Mouse (Mus musculus): ENCODE measurements around the gene Washc3.

Gene Washc3

DNA sequence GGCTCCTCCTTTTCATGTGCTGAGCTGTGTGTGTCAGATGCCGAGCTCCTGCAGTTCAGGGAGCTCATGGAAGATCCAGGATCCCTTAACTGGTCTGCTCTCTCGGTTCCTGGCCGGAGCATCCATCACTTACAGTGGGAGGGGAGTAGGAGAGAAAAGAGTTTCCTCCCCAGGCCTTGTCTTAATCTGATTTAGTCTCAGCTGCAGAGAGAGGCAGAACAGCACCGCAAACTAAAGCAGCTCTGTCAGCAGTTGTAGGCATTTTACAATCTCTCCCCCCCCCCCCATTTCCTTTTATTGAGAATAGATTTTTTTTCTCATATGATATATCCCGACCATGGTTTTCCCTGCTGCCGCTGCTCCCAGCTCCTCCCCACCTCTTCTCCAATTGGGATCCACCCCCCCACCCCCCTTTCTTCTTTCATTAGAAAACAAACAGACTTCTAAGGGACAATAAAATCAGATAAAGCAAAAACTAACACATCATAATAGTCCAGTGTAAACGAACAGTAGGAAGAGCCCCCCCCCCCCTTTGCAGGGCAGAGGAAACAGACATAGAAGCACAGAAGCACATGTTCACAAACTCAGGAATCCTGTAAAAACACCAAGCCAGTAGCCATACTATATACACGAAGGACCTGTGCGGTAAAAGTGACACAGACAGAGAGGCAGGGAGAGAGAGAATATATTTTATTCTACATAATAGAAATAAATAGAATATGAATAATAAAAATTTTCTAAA is 51.4 kb downstream of the Washc3 start:
- in situ Hi-C loops (cut with MboI; ENCODE audit: unreplicated experiment in 2 of 2) = no loop called here

- in situ Hi-C loops (cut with MboI; ENCODE audit: unreplicated experiment in 2 of 2) = no loop called here
These were observed 54.7 kb downstream of the Washc3 start for GRCm38 (mm10) chr10:88255556-88255955.

DNA sequence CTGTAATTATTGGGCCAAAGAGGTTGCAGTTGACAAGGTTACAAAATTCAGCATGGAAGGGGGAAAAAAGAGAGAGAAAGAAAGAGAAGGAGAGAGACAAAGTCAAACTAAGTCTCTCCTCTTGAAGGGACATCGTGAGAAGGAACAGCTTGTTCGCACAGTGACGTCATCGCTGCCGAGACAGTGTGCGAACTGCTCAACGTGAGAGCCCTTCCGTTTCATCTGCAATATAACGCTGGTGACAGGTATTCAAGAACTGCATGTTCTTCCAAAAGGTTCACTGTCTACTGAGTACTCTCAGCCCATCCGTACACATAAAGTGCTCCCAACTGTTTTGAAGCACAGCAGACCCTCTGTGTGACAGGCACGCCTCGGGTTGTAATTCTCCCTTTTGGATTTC is 59.4 kb downstream of the Washc3 start:
- in situ Hi-C loops (cut with MboI; ENCODE audit: unreplicated experiment in 2 of 2) = no loop called here

DNA sequence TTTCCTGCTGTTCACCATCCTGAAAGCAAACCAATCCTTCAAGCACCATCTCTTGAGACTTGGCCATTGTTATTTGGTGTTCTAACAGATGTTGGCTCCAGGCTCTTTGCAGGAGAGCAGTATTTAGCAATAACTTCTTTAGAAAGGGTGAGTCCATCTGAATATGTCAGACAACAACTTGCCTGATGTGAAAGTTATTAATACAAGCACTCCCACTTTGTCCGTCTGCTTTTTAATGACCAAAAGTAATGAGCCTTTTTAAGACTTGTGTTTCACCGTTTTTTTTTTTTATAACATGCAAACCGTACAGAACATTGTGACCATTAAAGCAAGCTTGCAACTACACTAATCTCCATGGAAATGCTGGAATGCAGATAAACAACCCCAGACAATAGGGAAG is 60.3 kb downstream of the Washc3 start:
- in situ Hi-C loops (cut with MboI; ENCODE audit: unreplicated experiment in 2 of 2) = no loop called here

DNA sequence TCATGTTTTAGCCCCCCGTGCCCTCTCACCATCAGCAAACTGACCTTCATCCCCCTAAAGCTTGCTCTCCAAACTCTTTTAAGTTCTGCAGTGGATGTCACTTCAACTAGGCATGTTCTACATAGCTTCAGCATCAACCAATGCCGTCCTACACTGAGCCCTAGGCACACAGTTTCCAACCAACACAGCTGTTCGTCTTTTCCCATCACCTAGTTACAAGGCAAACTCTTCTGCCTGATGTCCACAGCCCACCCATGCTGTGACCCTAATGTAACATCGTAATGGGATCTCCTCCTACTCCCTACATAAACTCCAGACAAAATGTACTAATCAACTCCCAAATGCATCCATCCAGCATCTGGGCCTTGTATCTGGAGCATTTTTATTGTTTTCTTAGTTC is 62.5 kb downstream of the Washc3 start:
- in situ Hi-C loops (cut with MboI; ENCODE audit: unreplicated experiment in 2 of 2) = no loop called here

DNA sequence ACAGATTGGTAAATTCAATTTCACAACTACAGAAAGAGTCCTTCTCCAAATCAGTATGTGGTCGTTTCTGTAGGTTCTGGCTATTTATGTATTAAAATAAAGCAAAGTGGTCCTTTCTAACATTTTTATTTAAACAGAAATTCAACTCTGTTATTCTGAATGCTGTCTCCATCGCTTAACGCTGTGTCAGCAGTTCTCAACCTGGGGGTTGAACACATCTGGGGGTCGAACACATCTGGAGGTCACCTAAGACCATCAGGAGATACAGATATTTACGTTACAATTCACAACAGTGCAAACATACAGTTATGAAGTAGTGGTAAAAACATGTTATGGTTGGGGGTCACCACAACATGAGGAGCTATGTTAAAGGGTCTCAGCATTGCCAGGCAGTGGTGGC is 73.2 kb downstream of the Washc3 start:
- in situ Hi-C loops (cut with MboI; ENCODE audit: unreplicated experiment in 2 of 2) = no loop called here

GRCm38 (mm10) chr10:88281699-88282098 is 80.8 kb downstream of the Washc3 start:
- in situ Hi-C loops (cut with MboI; ENCODE audit: unreplicated experiment in 2 of 2) = no loop called here

- in situ Hi-C loops (cut with MboI; ENCODE audit: unreplicated experiment in 2 of 2) = no loop called here
These were observed 83.6 kb downstream of the Washc3 start for GRCm38 (mm10) chr10:88284343-88284990.

- in situ Hi-C loops (cut with MboI; ENCODE audit: unreplicated experiment in 2 of 2) = no loop called here
These were observed 86.4 kb downstream of the Washc3 start for GRCm38 (mm10) chr10:88287261-88287660.

DNA sequence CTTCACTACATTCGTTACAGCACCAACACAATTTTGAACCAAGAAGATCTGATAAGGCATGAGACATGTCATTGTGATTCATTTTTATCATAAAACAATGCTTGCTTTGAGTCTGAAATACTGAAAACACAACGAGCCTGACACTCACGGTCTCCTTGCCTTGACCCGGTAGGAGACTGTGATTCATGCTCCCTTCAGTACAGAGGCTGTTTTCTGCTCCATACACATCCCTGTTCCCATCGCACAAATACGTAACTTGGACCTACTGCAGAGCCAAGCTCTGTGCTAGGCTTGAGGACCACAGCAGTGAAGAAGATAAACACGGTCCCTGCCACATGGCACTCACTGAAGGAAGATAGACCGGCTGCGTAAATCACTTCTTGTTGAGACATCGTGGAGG is 87.2 kb downstream of the Washc3 start:
- in situ Hi-C loops (cut with MboI; ENCODE audit: unreplicated experiment in 2 of 2) = no loop called here

GRCm38 (mm10) chr10:88295091-88295490 is 94.2 kb downstream of the Washc3 start:
- in situ Hi-C loops (cut with MboI; ENCODE audit: unreplicated experiment in 2 of 2) = no loop called here

All from v-Abl transformed pro-B cells (cell line).